Mouse (Mus musculus) cortical plate, adult 2 months (tissue): Measurements from ENCODE around the gene Pygm.

Experiments used
- CTCF ChIP-seq: fragments of 200-500 bp; IDR thresholded peaks from 2 replicates; pipeline ENCODE4 v1.5.1; 2011; ENCODE audit warnings: mild to moderate bottlenecking, control low read depth, low read length; ENCODE audit not compliant: insufficient read depth; ENCODE audit errors: extremely low read depth
- POLR2A ChIP-seq: fragments of 200-500 bp; IDR thresholded peaks from 2 replicates; pipeline ENCODE4 v1.6.1; 2011; ENCODE audit warnings: mild to moderate bottlenecking, low read length, control low read depth; ENCODE audit not compliant: insufficient read depth; ENCODE audit errors: extremely low read depth

DNA sequence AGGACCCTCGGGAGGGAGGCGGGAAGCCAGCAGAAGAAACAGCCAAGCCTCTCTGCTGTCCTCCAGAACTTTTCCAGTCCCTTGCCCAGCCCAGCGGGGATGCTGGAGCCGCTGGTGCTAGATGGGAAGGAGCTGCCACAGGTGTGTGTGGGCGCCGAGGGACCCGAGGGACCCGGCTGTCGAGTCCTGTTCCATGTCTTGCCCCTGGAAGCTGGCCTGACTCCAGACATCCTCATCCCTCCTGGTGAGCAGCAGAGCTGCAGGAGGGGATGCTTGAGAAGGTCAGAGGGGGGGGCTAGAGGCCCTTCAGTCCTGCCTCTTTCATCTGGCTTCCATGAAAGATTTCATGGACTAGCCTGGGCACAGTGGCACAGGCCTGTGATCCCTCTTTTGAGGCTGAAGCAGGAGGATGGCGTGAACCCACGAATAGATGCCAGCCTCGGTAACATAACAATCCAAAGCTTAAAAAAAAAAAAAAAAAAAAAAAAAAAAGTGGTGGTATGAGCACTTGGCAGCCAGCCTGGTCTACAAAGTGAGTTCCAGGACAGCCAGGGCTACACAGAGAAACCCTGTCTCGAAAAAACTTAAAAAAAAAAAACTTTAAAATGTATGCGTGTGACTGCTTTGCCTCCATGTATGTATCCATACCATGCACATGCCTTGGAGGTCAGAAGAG is 32.6 kb upstream of the Pygm start:
- TF ChIP-seq CTCF, result no peak
- TF ChIP-seq POLR2A, result no peak
